Mouse (Mus musculus) heart, adult 9 months (tissue): ENCODE measurements around the gene Aasdh.
A peak's percentile ranks its signal among the peaks of the same experiment; 100 is the strongest.

Source experiments
- DNase-seq, 2 experiments: peaks; one replicate each; pipeline ENCODE4 v3.0.0; 2022; ENCODE audit warnings: low spot score in 2 of 2

Gene Aasdh

DNA sequence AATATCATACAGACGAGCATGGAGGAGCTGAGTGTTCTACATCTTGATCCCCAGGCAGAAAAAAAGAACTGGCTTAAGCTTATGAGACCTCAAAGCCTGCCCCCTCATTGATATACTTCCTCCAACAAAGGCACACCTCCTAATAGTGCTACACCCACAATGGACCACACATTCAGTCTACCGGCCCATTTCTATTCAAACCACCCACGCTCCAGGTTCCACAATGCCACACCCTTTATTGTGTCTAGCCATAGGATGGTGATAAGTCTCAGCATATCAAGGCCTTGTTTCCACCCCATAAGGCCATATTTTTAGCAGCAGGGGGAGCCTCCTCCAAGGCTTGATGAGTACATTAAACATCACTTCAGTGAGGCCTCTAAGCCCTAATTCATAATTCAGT, 5.5 kb upstream of the Aasdh start:
- DNase-seq = no peak

DNA sequence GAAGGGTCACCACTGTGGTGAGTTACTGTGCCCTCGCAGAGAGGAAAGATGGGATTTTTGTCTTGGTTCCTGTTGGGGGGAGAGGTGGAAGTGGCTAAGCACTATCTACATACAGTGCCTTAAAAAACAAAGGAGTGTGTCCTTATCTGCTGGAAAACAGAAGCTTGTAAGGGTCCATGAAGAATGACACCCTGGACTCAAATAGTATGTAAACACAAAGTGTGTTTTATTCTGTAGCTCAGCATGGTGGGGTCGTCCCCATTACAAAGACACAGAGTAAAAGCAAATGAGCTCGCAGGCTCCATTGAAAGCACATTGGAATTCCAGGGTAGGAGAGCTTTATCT, 813 bp upstream of the Aasdh start:
- no peak for DNase-seq

GRCm38 (mm10) chr5:76904713-76905404, 455 bp downstream of the Aasdh start:
- DNase-seq = no peak

- DNase-seq = no peak
Measured at GRCm38 (mm10) chr5:76902131-76902530, 3.2 kb downstream of the Aasdh start.

- DNase-seq = no peak
Measured at GRCm38 (mm10) chr5:76893084-76893483, 12.2 kb downstream of the Aasdh start.

GRCm38 (mm10) chr5:76892608-76893007, 12.7 kb downstream of the Aasdh start:
- DNase-seq = no peak

DNA sequence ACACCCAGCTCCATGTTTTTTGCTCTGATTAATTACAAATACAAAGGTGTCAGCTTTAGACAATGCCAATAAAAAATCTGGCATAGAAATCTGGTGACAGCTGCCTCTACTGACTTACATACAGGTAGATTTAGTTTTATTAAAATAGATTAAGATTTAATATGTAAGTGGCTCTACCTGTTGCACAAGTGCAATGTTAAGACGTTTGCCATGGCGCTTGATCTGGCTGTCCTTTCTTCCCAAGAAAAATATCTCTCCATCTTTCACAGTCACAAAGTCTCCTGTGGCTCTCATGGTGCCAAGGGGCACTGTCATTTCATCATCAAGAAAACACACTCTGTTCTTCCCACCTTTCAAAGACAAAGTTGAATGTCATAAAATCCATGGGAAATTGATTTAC, 18.3 kb downstream of the Aasdh start:
- no peak for DNase-seq

DNA sequence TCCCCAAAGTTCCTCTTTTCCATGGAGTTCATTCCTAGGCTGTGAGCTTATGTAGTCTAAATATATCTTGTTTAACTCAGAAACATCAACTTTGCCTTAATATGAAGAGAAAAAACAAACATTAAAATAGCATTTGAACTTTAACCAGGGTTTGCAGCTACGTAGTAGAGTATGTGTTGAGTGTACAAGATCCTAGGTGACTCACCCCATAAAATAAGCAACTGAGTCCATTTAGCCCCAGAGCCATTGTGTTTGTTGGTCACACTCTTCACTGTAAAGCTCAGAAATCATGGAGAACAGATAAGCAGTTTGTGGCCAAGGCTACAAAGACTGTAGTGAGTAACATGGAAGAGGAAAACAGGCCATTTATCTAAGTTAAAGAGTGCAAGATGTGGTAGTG, 21.2 kb downstream of the Aasdh start:
- no peak for DNase-seq

DNA sequence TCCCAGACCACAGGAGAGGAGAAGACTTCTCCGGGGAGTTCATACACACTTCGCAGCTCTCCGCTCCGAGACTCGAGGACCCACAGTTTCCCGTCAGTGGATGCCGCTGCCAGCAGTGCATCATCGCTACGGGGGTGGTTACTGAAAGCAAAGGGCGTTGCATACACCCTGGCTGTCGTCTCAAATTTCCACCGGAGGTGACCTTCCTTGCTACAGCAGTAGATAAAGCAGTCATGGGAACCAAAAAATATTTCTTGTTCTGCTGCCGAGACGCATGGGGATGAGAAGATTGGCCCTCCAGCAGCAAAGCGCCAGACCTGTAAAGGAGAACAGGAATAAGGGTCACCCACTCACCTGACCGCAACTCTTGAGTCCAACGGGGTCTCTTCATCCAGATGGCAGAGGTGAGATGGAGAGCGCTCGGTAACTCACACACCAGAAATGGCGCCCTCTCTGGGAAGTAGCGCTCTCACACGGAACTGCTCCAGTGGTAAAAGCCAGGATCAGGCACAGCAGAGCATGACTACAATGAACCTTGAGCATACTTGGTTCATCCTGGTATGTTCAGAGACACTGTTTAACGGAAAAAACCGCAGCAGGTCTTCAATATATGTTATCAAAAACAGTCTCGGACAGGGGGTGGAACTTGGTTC, 29.1 kb downstream of the Aasdh start:
- DNase-seq = peak; percentile 44 to 67

GRCm38 (mm10) chr5:76869553-76869952, 35.8 kb downstream of the Aasdh start:
- no peak for DNase-seq

DNA sequence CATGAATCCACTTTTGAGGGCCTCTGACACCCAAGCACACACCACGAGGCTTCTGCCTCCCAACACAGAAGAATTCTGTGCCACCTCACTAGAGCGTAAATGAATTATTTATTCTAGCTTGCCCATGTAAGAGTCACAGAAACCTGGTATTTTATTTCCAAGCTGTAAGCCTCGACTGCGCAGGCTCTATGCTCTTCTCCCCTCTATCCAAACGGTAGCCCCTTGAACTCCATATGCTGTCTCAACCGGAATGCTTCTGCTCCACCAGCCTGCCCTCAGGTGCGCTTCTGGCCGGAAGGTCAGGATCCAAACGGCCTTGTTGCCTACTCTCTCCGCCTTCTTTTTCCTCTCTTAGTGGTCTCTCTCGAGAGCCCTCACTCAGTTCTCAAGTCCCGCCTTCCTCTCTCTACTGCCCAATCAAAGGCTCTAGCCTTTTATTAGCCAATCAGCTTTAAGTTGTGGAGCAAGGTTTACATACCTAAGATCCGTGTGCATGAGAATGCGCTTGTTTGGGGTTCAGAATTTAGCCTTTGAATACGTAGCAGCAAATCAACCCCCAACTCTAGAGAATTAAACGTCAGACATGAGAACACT, 36.5 kb downstream of the Aasdh start:
- DNase-seq = peak in 1 of 2 experiments; percentile 16

- no peak for DNase-seq
Measured at GRCm38 (mm10) chr5:76866819-76867218, 38.5 kb downstream of the Aasdh start.

DNA sequence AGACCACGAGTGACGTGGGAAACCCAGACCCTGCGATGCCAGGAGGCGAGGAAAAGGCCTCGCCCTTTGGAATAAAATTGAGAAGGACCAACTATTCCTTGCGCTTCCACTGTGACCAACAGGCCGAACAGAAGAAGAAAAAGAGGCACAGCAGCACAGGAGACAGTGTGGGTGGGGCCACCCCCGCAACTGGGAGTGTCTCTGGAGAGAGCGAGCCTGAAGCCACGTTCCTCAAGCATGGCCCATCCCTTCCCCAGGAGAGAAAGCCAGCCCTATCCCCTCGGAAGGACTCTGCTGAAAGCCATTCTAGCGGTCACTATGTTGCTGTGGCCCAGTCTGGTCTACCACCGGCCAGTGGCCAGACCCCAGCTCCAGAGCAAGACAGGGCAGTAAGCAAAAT, 46.9 kb downstream of the Aasdh start:
- no peak for DNase-seq

- no peak for DNase-seq
Measured at GRCm38 (mm10) chr5:76857103-76858015, 48.0 kb downstream of the Aasdh start.

- no peak for DNase-seq
Measured at GRCm38 (mm10) chr5:76855829-76856600, 49.3 kb downstream of the Aasdh start.

GRCm38 (mm10) chr5:76853549-76853948, 51.8 kb downstream of the Aasdh start:
- peak; percentile 16 to 42 for DNase-seq

DNA sequence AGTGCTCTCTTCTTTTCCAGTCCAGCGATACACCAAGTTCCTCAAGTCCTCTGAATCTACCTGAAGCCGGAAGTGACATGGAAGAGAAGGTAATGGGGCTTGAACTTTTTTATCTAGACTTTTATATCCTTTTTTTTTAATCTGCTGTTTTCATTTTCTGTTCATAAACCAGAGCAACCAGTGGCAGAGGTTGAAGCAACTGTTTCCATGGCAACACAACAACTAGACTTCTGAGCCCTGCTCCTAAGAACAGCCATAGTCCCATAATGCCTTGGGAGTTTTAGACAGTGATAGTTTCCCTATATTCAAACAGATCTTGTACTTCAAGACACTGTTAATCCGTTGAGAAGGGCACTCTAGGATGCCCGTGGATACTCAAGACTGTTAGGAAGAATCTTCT, 54.0 kb downstream of the Aasdh start:
- DNase-seq = no peak

DNA sequence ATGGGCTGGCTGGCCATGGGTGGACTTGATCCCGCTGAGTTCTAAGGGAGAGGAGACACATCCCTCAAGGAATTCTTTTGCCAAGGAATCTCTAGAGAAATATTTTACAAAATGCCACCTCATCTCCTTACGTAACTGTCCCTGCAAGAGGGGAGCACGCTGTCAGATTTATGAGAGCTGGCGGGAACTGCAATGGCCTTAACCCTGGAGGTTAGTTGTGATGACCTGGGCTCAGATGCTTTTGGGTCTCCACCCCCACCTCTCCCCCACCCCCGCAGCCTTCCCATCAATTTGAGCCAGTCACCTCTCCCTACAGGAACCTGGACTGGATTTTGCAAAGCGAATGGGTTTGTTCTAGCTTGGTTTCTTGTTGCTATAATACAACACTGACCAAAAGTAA, 58.2 kb downstream of the Aasdh start:
- no peak for DNase-seq

DNA sequence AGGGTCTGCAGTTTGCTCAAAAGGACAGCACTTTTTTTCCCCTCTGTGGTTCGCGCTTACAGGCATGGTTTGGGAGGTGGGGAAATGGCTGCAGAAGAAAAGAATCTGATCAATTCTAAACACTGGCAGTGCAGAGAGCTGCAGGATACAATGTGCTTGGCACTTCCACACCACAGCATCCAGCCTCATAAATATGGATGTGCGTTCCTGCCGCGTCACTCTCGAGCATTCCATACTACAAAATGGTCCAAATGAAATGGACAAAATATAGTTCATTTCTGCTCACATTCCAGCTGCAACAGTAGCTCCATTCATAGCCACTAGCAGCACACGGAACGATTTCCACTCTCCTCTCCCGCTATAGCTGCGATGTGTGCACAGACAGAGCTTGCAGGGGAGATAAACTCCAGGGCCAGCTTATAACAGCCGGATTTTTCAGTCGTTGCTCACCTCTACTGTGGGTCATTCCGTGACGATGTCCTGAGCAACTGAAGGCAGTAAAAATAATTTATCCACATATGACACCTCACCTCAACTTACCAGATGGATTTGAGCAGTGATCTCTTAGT, 60.6 kb downstream of the Aasdh start:
- no peak for DNase-seq

GRCm38 (mm10) chr5:76843851-76844419, 61.4 kb downstream of the Aasdh start:
- DNase-seq = no peak

DNA sequence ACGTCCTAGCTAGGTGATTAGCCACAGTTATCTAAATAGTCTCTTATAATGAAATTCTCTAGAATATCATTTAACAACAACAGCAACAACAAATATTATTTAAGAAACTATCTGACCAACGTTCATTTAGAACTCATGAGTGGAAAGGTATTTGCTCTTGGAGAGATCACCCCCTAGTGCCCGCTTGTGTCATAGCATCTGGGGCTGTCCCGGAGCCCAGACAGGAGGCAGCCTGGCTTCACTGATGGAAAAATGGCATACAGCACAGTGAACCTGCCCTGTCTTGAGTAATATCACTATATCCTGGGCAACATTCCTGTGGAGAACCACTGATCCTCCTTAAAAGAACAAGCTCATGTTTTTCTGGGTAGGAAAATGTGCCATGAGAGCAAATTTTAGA, 61.9 kb downstream of the Aasdh start:
- DNase-seq = peak in 1 of 2 experiments; percentile 27
